Mouse (Mus musculus) induced T-regulatory cell, adult 2 months (primary cell): ENCODE results near the gene Rai1.

ENCODE experiments used
- DNase-seq: peaks from one replicate; pipeline ENCODE4 v3.0.0-alpha.2; 2012; ENCODE audit warnings: low read depth

The Rai1 gene

DNA sequence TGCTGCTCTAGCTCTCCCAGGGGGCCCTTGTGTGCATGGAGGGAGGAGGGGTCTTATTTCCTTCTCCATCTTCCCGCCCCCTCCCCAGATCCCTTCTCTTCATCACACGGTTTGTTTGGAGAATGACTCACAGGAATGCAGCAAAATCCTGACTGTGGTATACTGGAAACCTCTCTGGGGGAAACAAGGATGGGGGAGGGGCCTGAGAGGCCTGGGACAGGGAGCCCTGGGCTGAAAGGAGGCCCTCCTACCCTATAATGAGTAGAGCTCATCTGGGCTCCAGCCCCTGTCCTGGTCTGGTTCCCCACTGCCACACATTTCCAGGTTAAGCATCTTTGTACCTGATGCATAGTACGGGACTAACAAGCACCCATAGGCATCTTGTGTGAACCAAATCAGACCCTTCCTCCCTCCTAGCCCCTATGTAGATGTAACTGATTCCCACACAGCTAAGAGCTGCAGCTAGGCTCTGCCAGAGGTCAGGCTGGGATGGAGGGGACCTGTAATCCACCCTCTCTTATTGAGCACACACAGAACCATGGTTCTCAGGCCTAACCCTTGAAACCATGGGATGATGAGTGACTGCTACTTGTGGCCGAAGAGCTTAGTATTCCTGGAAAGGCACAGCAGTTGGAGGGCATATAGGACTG lies 23.2 kb downstream of the Rai1 start:
- DNase-seq: no peak

DNA sequence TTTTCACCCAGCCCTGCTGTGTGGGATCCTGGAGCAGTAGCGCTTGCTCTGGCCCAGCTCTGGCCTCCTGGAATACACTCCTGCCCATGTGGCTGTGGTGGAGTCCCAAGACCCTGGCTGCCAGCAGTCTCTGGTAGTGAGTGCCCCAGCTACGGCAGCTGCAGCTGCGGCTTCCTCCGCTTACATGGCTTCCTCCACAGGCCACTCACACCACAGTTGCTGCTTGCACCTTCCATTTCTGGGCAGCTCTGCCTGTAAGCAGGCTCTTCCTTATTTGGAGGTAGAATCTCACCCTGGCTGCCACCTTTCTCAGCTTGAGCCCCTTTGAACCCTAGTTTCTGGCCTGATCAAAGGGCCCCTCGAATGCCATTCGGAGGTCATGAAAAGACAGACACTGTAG lies 25.7 kb downstream of the Rai1 start:
- DNase-seq: no peak

DNA sequence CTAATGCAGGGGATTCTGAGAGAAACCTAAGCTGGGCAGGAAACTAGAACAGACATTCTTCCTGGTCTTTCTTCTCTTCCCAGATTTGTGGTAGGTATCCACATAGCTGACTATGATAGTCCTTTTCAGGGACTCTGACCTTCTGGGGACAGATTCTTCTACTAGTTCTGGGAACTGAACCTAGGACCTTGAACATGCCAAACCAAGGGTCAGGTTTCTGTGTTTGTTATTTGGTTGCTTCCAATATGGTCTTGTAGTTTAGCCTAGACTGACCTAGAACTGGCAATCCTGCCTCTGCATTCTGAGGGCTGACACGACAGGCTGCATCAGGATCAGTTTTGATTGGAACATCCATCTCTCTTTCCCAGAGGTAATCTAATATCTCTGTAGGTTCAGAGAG lies 27.2 kb downstream of the Rai1 start:
- DNase-seq: no peak

DNA sequence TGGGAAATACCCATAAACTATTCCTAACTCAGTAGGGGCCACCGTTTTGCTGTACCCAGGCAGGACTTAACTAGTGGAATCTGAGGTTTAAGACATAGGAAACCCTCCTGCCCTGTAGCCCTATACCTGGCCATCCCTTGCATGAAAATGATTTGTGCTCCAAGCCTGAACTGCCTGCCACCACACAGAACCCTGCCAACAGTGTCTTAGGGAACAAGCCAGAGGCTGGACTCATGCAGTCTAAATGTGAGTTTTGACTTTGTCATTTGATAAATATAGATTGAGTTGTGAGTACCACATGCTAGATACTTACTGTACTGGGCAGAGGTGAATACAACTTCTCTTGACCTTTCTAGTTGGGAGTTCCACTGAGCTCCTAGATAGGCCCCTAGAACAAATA lies 31.7 kb downstream of the Rai1 start:
- no peak for DNase-seq

DNA sequence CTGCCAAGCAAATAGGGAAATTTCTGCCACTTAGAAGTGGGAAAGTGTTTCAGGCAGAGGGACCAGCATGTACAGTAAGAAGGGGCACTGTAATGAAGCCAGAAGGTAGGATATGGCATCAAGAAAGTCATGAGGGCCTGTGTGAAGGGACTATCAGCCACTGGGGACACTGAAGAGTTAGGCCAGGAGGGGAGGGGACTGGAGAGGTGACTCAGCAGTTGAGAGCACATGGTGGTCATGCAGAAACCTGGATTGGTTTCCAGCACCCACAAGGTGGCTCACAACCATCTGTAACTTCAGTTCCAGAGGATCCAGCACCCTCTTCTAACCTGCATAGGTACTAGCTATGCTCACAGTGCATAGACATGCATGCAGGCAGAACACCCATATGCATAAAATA lies 32.4 kb downstream of the Rai1 start:
- no peak for DNase-seq

DNA sequence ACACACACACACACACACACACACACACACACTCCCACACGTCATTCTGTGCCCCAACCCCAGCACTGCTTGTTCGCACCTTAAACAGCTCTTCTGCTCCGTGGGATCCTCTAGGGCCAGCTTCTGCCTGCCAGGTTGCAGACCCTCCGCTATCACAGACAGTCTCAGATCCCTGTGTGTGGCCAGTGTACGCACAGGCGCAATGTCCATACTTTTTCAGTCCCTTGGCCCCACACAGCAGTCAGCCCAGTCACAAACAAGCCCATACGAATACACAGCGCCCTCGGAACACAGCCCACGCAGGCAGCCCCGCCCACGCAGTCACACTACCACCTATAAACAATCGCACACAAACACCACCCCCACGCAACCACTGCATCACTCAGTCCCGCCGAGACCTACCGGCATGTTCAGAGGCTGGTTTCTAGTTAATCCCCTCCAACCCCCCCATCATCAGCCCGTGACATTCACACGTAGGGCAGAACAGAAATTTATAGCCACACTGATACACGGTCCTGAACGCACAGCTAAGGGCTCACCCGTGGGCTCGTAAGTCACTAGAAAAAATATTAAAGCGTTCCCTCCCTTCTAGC lies 34.4 kb downstream of the Rai1 start:
- peak; percentile 42 for DNase-seq

DNA sequence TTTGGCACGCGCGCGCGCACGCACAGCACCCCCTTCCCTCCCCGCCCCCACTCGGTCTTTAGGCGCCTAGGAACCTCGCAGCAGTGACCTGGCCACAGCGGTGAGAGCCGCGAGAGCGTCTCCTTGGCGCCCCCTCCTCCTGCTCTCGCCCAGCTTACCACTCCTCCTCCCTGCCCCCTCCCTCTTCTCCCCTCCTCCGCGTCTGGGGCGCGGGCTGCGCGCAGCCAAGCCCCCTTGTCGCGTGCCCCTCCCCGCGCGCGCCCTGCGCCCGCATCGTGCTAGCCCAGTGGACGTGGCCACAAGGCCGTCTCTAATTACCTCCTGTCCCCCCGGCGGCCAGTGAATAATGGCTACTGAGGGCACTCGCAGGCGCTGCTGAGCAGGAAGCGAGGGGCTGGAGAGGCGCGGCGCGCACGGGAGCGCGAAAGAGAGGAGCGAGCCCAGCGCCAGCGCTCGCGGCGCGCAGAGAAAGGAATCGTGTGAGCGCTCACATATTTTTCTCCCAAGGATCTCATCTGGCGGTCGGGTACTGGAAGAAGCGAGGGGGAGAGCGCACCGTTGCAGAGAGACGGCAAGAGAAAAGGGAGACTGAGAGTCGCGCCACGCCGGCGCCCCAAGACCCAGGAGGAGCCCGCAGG lies 35.0 kb downstream of the Rai1 start:
- DNase-seq: peak; percentile 48

DNA sequence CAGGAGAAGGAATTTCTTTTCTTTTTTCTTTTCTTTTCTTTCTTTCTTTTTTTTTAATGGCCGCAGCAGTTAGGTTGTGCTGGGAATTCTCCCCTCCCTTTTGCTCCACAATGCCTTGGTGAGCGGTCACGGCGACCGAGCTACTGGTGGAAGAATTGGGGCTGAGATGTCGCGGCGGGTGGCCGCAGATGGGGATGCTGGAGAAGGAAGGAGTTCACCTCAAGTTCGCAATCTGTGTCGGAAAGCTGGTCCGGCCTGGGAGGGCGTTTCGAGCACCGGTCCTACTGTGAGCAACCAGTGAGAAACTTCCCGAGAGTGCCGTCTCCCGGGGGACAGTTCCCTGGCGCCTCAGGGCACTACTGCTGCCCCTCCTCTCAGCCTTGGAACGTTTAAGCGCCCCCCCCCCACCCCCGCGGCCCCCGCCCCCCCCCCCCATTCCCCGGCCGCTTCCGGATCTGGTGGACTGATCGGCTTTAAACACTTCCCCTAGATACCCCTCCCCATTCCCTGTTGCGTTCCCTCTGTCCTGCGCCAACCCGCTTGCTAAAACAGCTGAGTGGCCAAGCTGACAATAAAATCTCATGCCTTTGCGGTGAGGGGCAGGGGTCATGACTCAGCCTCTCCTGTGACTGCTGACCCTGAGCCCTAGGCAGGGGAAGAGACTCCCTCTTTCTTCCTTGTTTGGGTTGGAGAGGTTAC lies 35.9 kb downstream of the Rai1 start:
- no peak for DNase-seq

DNA sequence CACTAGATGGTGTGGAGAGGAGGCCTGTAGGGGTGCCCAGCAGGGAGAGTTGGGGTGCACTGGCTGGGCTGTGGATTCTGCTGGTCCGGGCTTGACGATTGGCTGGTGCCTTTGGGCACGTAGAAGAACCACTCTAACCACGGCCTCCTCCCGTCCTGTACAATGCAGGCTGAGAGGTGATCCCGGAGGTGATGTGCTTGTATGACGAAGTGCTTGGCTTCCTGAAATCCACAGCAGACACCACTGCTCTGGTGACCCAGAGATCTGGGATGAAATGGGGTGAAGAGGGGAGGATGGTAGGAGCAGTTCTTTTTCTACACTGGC lies 36.4 kb downstream of the Rai1 start:
- DNase-seq: no peak

DNA sequence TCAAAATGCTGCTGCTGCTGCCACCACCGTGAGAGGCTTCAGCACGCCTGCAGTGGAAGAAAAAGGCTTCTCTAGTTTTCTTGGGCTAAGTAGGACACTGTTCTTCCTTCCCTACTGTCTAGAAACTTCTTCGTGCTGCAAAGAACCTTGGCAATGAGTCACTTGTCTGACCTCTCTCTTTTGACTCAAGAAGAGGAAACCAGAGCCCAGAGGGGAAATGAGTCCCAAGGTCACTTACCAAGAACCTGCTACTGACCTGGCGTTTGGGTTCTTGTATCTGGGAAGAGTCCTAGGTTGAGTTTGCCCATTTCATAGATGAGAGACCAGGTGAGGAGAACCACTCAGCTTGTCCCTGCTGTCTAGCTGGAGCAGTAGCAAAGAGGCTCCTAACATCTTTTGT lies 38.3 kb downstream of the Rai1 start:
- no peak for DNase-seq

DNA sequence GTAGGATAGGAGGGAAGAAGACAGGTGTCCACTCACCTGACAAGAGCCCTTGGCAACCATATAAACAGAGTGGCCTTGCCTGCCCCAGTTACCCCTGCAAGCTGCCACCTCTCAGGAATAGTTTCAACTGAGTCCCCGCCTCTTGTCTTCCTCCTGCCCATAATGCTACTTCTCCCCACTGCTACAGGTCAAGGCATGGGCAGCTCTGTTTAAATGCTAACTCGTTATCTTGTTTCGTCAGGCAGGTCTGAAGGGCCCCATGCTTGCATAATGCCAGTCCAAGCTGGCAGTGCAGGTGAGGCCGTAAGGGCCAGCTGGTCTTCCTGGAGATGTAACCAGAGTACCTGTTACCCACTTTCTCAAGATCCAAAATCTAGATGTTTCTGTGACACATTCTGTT lies 41.4 kb downstream of the Rai1 start:
- DNase-seq: no peak

DNA sequence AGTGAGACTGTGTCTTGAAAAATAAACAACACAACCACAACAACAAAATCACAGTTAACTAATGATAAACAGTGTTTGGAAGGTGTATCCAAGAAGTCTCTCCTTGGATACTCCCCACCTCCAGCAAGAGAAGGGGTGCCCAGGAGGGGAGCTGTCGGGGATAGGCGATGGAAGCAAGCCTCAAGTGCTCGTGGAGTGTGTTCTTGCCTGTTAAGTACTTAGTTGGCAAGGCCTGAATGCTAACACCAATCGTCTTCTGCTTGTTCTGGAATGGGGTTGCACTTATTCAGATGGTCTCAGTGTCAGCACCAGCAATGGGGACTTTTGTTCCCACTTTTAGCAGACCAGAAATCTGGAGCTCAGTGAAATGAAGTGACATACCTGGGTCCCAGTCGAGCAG lies 43.8 kb downstream of the Rai1 start:
- no peak for DNase-seq

DNA sequence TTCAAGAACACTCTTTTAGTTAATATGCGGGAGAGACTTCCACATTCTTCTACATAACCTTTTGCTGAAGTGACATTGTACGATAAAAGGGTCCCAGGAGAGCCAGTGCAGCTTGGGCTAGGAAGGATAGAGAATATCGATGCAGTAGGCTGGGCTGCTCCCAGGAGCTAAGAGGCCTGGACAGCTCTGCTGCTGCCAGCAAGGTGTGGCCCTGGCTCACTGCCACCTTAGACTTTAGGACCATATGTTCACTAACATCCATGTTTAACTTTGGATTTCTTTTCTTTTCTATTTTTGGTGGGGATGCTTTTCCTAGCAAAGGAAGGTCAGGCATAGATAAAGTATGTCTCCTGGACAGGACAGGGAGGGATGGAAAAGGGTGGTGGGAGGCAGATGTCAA lies 44.3 kb downstream of the Rai1 start:
- no peak for DNase-seq

DNA sequence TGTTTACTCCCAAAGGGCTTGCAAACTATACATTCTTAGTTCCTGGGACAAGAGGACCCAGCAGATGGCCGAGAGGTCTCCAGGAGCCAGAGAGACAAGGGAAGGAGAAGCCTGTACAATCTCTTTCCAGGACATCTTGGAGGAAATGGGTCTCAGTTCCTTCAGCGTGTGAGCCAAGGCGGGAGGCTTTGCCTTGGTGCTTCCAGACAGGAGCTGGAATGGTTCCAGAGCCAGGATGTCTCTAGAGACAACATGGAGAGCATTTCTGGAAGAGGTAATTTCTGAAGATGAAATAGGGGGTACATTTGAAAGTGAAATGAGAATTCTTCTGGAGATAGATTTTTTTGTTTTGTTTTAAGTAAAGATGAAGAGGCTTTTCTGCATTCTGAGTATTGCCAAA lies 45.9 kb downstream of the Rai1 start:
- DNase-seq: no peak

DNA sequence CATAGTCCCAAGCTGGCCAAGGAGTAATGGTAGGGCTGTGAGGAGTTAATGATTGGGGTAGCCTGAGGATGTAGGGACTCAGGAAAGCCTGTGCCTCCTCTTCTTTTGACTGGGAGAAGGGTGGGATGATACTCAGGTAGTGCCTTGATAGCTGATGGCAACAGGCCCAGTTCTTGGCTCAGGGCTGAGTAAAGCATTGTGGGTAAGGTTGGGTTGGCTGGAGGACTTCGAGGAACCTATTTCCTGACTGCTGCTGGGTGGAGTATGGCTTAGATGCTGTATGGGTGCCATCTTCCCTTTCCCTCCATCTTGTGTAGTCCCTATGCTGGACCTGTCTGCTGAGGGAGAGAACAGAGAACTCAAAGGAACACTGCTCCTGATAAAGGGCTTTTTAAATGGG lies 47.5 kb downstream of the Rai1 start:
- DNase-seq: no peak

DNA sequence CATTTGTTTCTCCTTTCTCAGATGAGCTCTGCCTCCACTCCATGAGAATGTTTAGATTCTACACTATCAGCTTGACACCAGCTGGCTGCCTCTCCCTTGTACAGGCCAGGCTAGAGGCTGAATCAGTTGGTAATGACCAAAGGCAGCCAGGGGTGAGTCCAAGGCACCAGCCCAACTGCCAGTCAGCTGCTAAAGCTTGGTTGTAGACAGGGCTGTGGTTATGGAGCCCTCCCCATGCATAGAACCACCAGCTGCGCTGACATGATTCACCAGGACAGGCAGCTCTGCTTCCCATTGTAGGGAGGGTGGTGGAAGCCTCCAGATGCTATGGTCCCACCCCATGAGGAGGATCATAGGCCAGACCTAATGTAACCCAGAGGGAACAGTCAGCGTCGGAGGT lies 49.1 kb downstream of the Rai1 start:
- DNase-seq: no peak

DNA sequence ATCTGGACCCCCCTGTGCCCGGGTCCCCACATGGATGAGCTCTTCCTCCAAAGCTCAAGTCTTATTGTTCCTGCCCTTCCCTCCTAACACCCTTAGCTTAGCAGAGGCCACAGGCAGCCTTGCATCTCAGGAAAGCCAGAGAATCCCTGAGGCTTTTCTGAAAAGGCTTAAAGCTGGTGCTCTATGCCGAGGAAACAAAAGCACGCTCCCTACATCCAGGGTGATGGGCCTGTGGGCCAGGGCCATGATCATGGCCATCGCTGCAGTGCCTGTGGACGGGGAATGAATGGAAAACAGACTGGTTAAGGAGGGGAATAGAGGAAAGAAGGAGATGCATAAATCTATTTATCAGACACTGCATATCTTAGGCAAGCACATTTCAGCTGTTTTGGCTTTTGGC lies 50.9 kb downstream of the Rai1 start:
- no peak for DNase-seq

DNA sequence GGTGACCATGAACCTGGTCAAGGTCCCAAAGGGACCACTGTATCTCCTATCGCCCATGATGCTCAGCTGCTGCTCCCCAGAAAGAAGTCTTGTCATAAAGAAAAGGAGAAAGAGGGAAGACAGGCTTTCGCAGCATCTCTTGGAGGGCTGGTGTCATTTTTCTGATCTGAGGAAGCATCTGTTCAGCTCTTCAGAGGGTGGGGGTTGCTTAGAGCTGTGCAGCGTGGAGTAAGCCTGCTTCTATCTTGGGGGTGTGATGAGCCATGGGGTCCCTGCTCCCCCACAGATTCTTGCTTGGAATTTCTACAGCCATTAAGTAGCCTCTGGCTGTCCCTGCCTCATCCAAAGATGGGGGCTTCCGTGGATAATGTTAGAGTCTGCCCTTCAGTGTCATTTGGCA lies 53.5 kb downstream of the Rai1 start:
- DNase-seq: no peak

DNA sequence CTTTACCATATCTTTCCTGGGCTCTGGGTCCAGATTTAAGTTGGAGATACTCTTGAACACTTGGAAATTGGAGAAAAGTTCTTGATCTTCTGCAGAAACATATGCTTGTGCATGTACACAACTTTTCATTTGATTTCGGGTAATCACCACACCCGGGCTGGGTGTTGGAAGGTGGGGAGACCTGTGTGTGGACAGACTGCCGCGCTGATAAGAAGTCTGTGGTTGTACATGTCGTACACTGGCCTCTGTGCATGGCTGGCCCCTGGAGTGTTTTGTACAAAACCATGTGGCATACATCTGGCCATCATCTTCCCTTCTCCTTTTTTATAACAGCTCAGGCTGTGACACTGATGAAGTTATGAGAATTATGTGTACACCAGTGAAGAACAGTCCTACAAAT lies 55.1 kb downstream of the Rai1 start:
- DNase-seq: no peak

DNA sequence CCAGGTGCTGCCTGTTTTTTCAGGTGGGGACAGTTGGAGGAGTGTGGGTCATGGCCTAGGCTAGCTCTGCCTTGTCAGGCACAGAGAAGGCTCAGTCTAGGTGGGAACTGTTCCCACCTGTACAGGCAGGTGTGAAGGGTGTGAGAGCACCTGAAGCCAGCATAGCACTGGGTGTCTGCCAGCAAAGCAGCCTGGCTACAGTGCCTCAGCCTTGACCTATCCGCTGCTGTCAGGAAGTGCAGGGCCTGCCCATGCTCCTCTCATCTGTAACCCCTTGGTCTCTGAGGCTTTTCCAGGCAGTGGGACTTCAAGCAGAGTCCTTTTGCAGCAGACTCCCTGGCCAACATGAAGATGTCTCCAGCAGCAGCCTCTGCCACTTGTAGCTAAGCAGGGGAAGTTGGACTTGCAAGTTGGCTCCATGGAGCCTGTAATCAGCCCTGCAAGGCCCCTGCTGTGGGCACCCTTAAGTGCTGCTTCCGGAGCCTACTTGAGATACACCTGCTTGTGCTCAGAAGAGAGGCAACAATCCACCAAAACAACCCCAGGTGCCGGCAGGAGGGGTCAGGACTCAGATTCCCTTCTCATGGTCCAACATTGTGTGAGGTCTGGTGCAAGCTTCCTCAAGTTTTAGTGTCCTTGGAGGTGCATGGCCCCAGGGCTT lies 55.8 kb downstream of the Rai1 start:
- no peak for DNase-seq

DNA sequence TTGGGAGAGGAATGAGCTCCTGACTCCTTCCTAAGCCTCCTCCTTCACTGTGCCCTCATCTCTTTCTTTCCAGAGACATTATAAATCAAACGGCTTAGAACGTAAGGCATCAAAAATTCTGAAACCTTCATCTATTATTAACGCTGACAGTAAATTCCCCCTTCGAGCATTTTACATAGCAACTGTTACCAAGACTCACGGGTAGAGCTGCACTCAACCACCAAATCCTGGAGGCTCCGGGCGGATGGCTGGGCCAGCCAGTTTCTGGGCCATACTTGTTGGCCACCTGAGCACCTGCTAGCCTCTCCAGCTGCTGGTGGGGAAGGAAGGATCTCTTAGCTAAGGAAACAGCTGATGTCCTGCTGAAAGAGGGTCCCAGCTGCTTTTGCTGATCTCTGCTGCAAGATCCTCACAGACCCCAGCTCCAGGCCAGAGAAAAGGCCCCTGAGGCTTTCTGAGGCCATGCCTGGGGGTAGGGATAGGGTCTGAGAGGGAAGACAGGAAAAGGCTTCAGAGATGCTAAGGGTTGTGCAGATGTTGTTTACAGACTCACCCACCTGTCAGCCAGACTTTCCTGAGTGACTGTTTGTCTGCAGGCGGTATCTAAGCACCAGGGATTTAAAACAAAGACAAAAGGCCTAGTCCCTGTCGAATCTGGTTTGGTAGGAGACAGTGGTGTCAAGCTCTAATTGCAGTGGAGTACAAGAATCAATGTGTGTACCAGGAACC lies 56.5 kb downstream of the Rai1 start:
- no peak for DNase-seq

DNA sequence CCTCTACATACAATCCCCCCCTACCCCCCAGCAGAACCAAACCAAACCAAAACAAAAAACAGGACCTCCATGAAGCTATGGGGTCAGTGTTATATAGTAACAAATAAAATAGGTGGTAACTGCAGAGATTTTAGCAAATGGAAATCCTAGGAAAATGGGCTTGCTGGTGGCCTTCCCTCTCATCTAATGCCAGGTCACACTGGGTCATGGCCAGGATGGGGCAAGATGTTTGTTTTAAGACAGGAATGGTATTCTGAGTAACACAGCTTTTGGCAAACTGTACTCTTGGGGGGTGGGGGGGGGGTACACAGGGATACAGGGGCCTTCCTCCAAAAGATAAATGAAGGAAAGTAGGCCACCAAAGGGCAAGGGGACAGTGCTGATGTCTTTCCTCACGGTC lies 57.7 kb downstream of the Rai1 start:
- no peak for DNase-seq
